Mouse (Mus musculus) E14TG2a.4 (cell line): ENCODE data around the gene 2900011O08Rik.

ENCODE experiments used
- CTCF ChIP-seq: conservative IDR thresholded peaks from 2 replicates; pipeline ENCODE4 v1.5.1; 2014; ENCODE audit warnings: low read length
- POU5F1 ChIP-seq: IDR thresholded peaks from 2 replicates; pipeline ENCODE4 v1.6.1; 2014; ENCODE audit warnings: low read length, borderline replicate concordance

DNA sequence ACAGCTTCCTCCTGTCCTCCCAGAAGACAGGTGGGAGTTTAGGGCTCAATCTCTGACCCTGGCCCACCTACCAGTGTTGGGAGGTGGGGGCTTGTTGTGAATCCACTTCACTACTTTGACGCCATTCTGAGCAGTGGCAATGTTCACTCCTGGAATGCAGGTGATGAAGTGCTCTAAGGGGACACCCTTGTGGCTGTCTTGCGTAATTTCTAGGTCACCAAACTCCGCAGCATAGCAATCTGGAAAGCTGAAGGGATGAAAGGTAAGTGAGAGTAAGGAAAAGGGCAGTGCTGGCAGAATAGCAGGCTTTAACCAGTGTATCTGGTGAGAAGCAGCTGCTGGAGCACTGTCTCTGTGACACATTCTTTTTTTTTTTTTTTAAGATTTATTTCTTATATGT is 145.0 kb downstream of the 2900011O08Rik start:
- TF ChIP-seq CTCF: peak; percentile 16
- TF ChIP-seq POU5F1: no peak
